Mouse (Mus musculus) ES-Bruce4 (cell line): ENCODE measurements around the gene Tgm4. TPM values are rescaled to one million over a fixed set of nuclear protein-coding genes. Genes with fewer than 3 reads are reported as not detected.
A peak's percentile ranks its signal among the peaks of the same experiment; 100 is the strongest.

Experiments used
- H3K27ac ChIP-seq: 2 replicates; pipeline ENCODE4 v1.5.1; 2012; ENCODE audit warnings: low read length, inconsistent platforms; ENCODE audit not compliant: insufficient read depth
- H3K27me3 ChIP-seq: 2 replicates; pipeline ENCODE4 v1.6.1; 2012; ENCODE audit warnings: mild to moderate bottlenecking, low read length, inconsistent platforms; ENCODE audit not compliant: control insufficient read depth, poor library complexity, insufficient read depth, severe bottlenecking
- H3K36me3 ChIP-seq: 2 replicates; pipeline ENCODE4 v1.6.1; 2012; ENCODE audit warnings: inconsistent platforms, mild to moderate bottlenecking, low read length, moderate library complexity; ENCODE audit not compliant: control insufficient read depth, poor library complexity, insufficient read depth, severe bottlenecking
- H3K4me1 ChIP-seq: one replicate; pipeline ENCODE4 v1.8.1; 2011; ENCODE audit warnings: low read length; ENCODE audit not compliant: control insufficient read depth, insufficient read depth
- H3K4me3 ChIP-seq: 2 replicates; pipeline ENCODE4 v1.5.1; 2011; ENCODE audit warnings: low read depth, mild to moderate bottlenecking, low read length
- H3K9ac ChIP-seq: 2 replicates; pipeline ENCODE4 v1.6.1; 2012; ENCODE audit warnings: low read depth, mild to moderate bottlenecking, inconsistent platforms; ENCODE audit not compliant: poor library complexity, severe bottlenecking
- H3K9me3 ChIP-seq: replicated peaks from 2 replicates; pipeline ENCODE4 v1.6.1; 2012; ENCODE audit warnings: mild to moderate bottlenecking, low read length, inconsistent platforms; ENCODE audit not compliant: control insufficient read depth, poor library complexity, insufficient read depth, severe bottlenecking
- CTCF ChIP-seq: IDR thresholded peaks from one replicate; pipeline ENCODE4 v1.8.1; 2011; ENCODE audit warnings: low read depth, low read length
- EP300 ChIP-seq: IDR thresholded peaks from 2 replicates; pipeline ENCODE4 v1.6.1; 2011; ENCODE audit warnings: low read depth, low read length; ENCODE audit not compliant: insufficient read depth
- POLR2A ChIP-seq: IDR thresholded peaks from one replicate; pipeline ENCODE4 v1.8.1; 2011; ENCODE audit warnings: low read length; ENCODE audit not compliant: insufficient read depth
- polyA plus RNA-seq: library from polyadenylated mRNA; stranded (reverse); fragments of >200 nt; gene quantifications from 2 replicates; pipeline ENCODE4 v1.2.4, GENCODE M21; 2011; ENCODE audit warnings: low read depth; ENCODE audit not compliant: missing spikeins, insufficient read depth, insufficient read length

The Tgm4 gene
- polyA plus RNA-seq, 1 experiment = not detected

DNA sequence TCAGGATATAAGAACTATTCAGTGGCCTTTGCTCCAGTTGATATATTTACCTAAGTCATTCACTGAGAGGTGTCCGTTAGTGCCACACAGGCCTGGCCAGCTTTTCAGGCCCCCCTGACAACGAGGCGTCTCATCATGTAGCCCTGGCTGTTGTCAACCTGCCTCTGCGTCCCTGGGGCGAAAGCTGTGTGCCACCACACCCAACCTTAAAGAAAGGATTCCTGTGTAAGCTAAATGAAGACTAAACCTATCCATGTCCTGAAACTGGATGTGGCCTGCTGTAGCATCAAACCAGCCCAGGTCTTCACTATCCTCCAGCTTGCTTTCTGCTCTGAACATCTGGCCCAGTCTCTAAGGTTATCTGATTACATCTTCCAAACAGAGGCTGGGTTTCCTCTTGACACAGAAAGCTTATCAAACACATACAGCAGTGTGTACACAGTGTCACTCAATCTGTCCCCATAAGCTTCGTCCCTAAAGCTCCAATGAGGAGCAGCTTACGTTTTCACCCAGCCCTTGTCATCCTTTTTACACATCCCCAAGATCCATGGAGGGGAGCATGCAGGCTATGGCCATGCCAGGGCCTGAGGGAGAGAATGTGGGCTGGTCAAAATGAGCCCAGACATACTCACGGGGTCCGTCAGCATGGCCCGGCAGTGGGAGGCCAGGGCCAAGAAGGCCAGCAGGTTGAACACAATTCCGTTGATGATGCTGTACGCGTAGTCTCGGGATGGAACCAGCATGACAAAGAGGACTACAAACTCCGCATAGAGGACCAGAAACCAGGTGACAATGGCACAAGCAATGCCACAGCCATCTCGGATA is 65.3 kb downstream of the Tgm4 start:
- Histone ChIP-seq H3K27me3 (no peaks in the 10 kb centered on the region), H3K4me3 (no peak overlapping the region), H3K9me3 (no peaks in the 10 kb centered on the region), H3K9ac (no peak overlapping the region), H3K36me3 (peaks cover 33% of the 10 kb centered on the region), H3K27ac (no peak overlapping the region), H3K4me1 (no peaks in the 10 kb centered on the region)
- no peak for TF ChIP-seq EP300
- no peak for TF ChIP-seq POLR2A
- no peak for TF ChIP-seq CTCF

DNA sequence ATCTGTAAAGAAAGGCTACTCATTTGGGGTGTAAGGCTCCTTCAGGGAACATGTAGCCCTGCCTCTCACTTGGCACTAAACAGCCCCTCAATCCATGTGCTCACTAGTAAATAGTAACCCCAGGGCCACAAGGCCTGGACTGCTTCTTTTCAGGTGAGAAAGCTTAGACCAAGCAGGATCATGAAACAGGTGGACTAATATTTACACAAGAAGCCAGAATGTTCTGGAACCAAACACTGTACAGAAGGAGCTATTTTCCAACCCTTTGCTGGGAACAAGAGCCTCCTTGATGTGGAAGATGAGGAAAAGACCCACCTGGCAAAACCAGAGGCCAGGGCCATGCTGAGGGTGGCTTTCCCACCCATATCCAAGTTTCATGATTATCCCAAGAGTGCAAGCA is 68.9 kb downstream of the Tgm4 start:
- H3K4me1 ChIP-seq = no peaks in the 10 kb centered on the region
- TF ChIP-seq CTCF = no peak
- TF ChIP-seq POLR2A = no peak
- no peak for TF ChIP-seq EP300
- H3K36me3 ChIP-seq = peaks cover 16% of the 10 kb centered on the region
- no peak overlapping the region for H3K9ac ChIP-seq
- no peaks in the 10 kb centered on the region for H3K9me3 ChIP-seq
- H3K27me3 ChIP-seq = no peaks in the 10 kb centered on the region
- H3K27ac ChIP-seq = no peak overlapping the region
- H3K4me3 ChIP-seq = no peak overlapping the region

DNA sequence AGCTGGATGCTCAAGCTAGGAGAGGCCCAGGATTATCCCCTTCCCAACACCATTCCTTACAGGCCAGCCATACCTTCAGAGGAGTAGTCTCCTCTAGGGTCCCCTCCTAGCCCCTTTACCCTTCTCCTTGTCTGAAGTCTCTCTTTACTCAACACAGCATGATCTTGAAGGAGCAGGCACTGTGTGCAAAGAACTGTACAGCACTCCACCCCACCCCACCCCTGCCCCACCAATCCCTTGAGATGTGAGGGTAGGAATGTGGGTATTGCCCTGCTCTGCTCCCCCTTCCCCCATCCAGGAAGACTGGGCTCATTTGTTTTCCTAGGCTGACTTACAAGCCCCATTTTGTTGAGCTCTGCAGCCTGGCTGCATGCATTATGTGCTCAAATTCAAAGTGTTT is 69.8 kb downstream of the Tgm4 start:
- Histone ChIP-seq H3K9me3 (no peaks in the 10 kb centered on the region), H3K4me3 (no peak overlapping the region), H3K36me3 (peaks cover 12% of the 10 kb centered on the region), H3K27me3 (no peaks in the 10 kb centered on the region), H3K4me1 (no peaks in the 10 kb centered on the region), H3K9ac (no peak overlapping the region), H3K27ac (no peak overlapping the region)
- TF ChIP-seq POLR2A (no peak), CTCF (no peak), EP300 (no peak)

DNA sequence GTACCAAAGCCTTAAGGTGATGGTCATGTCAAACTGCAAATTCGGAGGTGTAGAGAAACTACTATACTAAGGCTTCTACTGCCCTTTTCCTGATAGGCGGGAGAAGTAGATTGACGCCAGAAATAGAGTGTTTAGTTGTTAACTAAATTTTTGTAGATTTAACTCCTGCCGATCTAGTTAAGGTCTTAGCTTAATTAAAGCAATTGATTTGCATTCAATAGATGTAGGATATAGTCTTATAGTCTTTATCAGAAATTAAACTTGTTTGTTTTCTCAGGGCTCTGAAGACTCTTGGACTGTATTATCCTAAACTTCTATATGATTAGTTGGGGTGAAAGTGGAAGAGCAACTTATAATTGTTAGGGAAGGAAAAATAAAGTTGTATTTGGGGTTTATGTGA is 72.7 kb downstream of the Tgm4 start:
- Histone ChIP-seq H3K27ac (no peak overlapping the region), H3K4me1 (no peaks in the 10 kb centered on the region), H3K36me3 (0 out of 2 replicates have a peak, but pooled peaks cover 3% of the 10 kb centered on the region), H3K4me3 (no peak overlapping the region), H3K27me3 (no peaks in the 10 kb centered on the region), H3K9me3 (no peaks in the 10 kb centered on the region), H3K9ac (no peak overlapping the region)
- TF ChIP-seq CTCF = no peak

DNA sequence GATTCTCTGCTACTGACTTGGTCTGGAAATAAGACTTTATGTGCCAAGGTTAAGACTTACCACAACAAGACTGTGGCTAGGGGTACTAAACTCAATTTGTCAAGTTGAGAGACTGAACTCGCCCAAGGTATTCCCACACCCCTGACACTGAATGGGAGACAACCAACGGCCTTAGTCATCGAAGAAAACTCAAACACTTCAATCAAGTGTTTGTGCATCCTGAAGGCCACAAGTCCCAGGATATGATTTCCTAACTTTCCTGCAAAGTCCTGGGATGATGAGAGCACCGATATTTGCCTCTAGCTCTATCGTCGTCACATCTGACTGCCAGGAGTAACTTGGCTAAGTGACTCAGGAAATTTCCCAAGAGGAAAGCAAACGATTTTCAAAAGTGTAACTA is 74.7 kb downstream of the Tgm4 start:
- H3K27ac ChIP-seq = no peak overlapping the region
- no peak overlapping the region for H3K9ac ChIP-seq
- H3K4me1 ChIP-seq = no peaks in the 10 kb centered on the region
- 0 out of 2 replicates have a peak, but pooled peaks cover 3% of the 10 kb centered on the region for H3K36me3 ChIP-seq
- TF ChIP-seq CTCF = no peak
- TF ChIP-seq EP300 = no peak
- TF ChIP-seq POLR2A = no peak
- H3K9me3 ChIP-seq = no peaks in the 10 kb centered on the region
- H3K27me3 ChIP-seq = no peaks in the 10 kb centered on the region
- no peak overlapping the region for H3K4me3 ChIP-seq

DNA sequence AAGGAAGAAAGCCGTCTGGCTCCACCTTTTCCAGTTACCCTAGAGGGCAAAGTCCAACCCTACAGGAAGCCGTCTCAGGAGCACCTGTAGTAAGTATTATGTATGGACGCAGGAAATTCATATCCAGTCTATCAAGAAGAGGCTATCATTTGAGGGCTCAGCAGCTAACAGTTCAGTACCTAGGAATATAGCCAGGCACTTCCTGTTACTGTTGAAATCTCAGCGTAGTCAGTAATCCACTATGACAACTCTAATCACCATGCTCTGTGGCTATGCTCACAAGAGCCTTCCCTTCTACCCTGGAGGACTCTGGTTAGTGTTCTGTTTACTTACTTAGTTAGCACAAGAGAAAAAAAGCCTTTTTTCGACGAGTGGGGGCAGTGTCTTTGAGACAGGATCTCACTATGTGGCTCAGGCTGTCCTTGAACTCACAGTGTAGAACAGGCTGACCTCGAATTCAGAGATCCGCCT is 77.3 kb downstream of the Tgm4 start:
- Histone ChIP-seq H3K27ac (no peak overlapping the region), H3K9me3 (no peaks in the 10 kb centered on the region), H3K9ac (peak overlapping the region; percentile 43), H3K4me1 (no peaks in the 10 kb centered on the region), H3K27me3 (no peaks in the 10 kb centered on the region), H3K36me3 (no peaks in the 10 kb centered on the region), H3K4me3 (peak overlapping the region; percentile 76; the same call in 1 of the 2 replicates)
- no peak for TF ChIP-seq CTCF
- no peak for TF ChIP-seq EP300
- TF ChIP-seq POLR2A = no peak
